ENCODE assay signal across 16 mouse cellular contexts in genomic region chr13:115379682-115380081, GRCm38 (mm10).
"Had no signal": no experiment of that assay in that cellular context is flagged by ENCODE, and none has a peak within 500 bp of the region (broad histone marks: within the 10 kb centered on the region; RNA-seq: fewer than 3 reads in every experiment).

No protein-coding gene starts in this region.

- H3K9me3 ChIP-seq: limb, embryonic 12.5 days; liver, embryonic 13.5 days; lung, embryonic 15.5 days; megakaryocyte, embryonic 14.5 days; midbrain, embryonic 12.5 days; neural tube, embryonic 12.5 days; stomach, embryonic 15.5 days had no signal

- DNase-seq: kidney, postnatal 25 days; layer of hippocampus, adult 9-11 months; liver; liver, embryonic 13.5 days; liver, postnatal 0 days; lung, postnatal 14 days; right cerebral cortex, postnatal 14 days; thymus, adult 2 months; thymus, postnatal 25 days had no signal

- ATAC-seq: liver, postnatal 0 days had no signal

- H3K4me1 ChIP-seq: limb, embryonic 12.5 days; liver, embryonic 13.5 days; lung, embryonic 15.5 days; megakaryocyte, embryonic 14.5 days; midbrain, embryonic 12.5 days; neural tube, embryonic 12.5 days; stomach, embryonic 15.5 days had no signal

- H3K4me3 ChIP-seq: limb, embryonic 12.5 days; liver, embryonic 13.5 days; lung, embryonic 15.5 days; megakaryocyte, embryonic 14.5 days; midbrain, embryonic 12.5 days; neural tube, embryonic 12.5 days; stomach, embryonic 15.5 days had no signal

- H3K27me3 ChIP-seq: limb, embryonic 12.5 days; liver, embryonic 13.5 days; lung, embryonic 15.5 days; megakaryocyte, embryonic 14.5 days; midbrain, embryonic 12.5 days; neural tube, embryonic 12.5 days; stomach, embryonic 15.5 days had no signal

- H3K9ac ChIP-seq: limb, embryonic 12.5 days; liver, embryonic 13.5 days; liver, postnatal 0 days; lung, embryonic 15.5 days; midbrain, embryonic 12.5 days; neural tube, embryonic 12.5 days; stomach, embryonic 15.5 days had no signal

- H3K27ac ChIP-seq: limb, embryonic 12.5 days; liver, embryonic 13.5 days; lung, embryonic 15.5 days; macrophage; midbrain, embryonic 12.5 days; neural tube, embryonic 12.5 days; stomach, embryonic 15.5 days had no signal

- H3K36me3 ChIP-seq: limb, embryonic 12.5 days; liver, embryonic 13.5 days; lung, embryonic 15.5 days; midbrain, embryonic 12.5 days; neural tube, embryonic 12.5 days; stomach, embryonic 15.5 days had no signal

- H3K4me2 ChIP-seq: limb, embryonic 12.5 days; liver, embryonic 13.5 days; lung, embryonic 15.5 days; midbrain, embryonic 12.5 days; neural tube, embryonic 12.5 days; stomach, embryonic 15.5 days had no signal
